Mouse (Mus musculus) naive thymus-derived CD4-positive, alpha-beta T cell, adult 2 months (primary cell): ENCODE measurements around the gene Nt5c1a.

ENCODE experiments used
- DNase-seq: peaks from one replicate; pipeline ENCODE4 v3.0.0-alpha.2; 2011; ENCODE audit warnings: low read depth

The Nt5c1a gene

GRCm38 (mm10) chr4:123212330-123212729 lies 11.0 kb downstream of the Nt5c1a start:
- no peak for DNase-seq

- DNase-seq, result no peak
Observed at GRCm38 (mm10) chr4:123213975-123214374, 12.7 kb downstream of the Nt5c1a start.

- DNase-seq, result no peak
Observed at GRCm38 (mm10) chr4:123215367-123215766, 14.1 kb downstream of the Nt5c1a start.

GRCm38 (mm10) chr4:123216782-123217181 lies 15.5 kb downstream of the Nt5c1a start:
- peak; percentile 49 for DNase-seq

- peak; percentile 50 for DNase-seq
Observed at GRCm38 (mm10) chr4:123219720-123220357, 18.5 kb downstream of the Nt5c1a start.

GRCm38 (mm10) chr4:123220637-123221036 lies 19.3 kb downstream of the Nt5c1a start:
- DNase-seq, result no peak

- DNase-seq, result peak; percentile 26
Observed at GRCm38 (mm10) chr4:123223309-123223708, 22.0 kb downstream of the Nt5c1a start.

- no peak for DNase-seq
Observed at GRCm38 (mm10) chr4:123225718-123226403, 24.6 kb downstream of the Nt5c1a start.

GRCm38 (mm10) chr4:123227707-123228106 lies 26.4 kb downstream of the Nt5c1a start:
- no peak for DNase-seq

- DNase-seq, result no peak
Observed at GRCm38 (mm10) chr4:123228270-123228669, 27.0 kb downstream of the Nt5c1a start.

GRCm38 (mm10) chr4:123229166-123229565 lies 27.9 kb downstream of the Nt5c1a start:
- DNase-seq, result no peak

- DNase-seq, result no peak
Observed at GRCm38 (mm10) chr4:123232841-123233240, 31.5 kb downstream of the Nt5c1a start.

GRCm38 (mm10) chr4:123233492-123234084 lies 32.3 kb downstream of the Nt5c1a start, which contains the start of gene Heyl:
TSS of gene Heyl (plus strand) at chr4:123233556.
- no peak for DNase-seq

GRCm38 (mm10) chr4:123235835-123236430 lies 34.6 kb downstream of the Nt5c1a start:
- no peak for DNase-seq

GRCm38 (mm10) chr4:123236431-123237031 lies 35.2 kb downstream of the Nt5c1a start:
- no peak for DNase-seq

- DNase-seq, result no peak
Observed at GRCm38 (mm10) chr4:123237386-123238266, 36.3 kb downstream of the Nt5c1a start.

GRCm38 (mm10) chr4:123239361-123240203 lies 38.3 kb downstream of the Nt5c1a start:
- no peak for DNase-seq

GRCm38 (mm10) chr4:123246221-123246620 lies 44.9 kb downstream of the Nt5c1a start:
- DNase-seq, result no peak

- no peak for DNase-seq
Observed at GRCm38 (mm10) chr4:123246651-123247050, 45.3 kb downstream of the Nt5c1a start.

- DNase-seq, result no peak
Observed at GRCm38 (mm10) chr4:123247147-123247880, 46.0 kb downstream of the Nt5c1a start.
